Mouse (Mus musculus): Measurements from ENCODE around the gene Lilra6.

- peak in 2 of 3 experiments; percentile 20 to 53; a peak in 3 of 6 replicates for TF ChIP-seq CTCF (IDR thresholded peaks at IDR 0.05 in 2 of 3, conservative IDR thresholded peaks at IDR 0.05 in 1 of 3; ENCODE audit: control insufficient read depth in 1 of 3, insufficient read depth in 1 of 3, low read depth in 2 of 3, low read length in 3 of 3, poor library complexity in 1 of 3, severe bottlenecking in 1 of 3)
- no peak for TF ChIP-seq BHLHE40 (IDR thresholded peaks at IDR 0.05; ENCODE audit: borderline replicate concordance, low read depth, low read length)
- TF ChIP-seq TCF12 (IDR thresholded peaks at IDR 0.05; ENCODE audit: low read depth, low read length), result no peak
- TF ChIP-seq MEF2A (IDR thresholded peaks at IDR 0.05; ENCODE audit: extremely low read depth, insufficient replicate concordance, low read depth, low read length, poor library complexity, severe bottlenecking), result no peak
- TF ChIP-seq ELF1 (IDR thresholded peaks at IDR 0.05; ENCODE audit: low read depth, low read length), result no peak
- TF ChIP-seq USF1 (IDR thresholded peaks at IDR 0.05; ENCODE audit: low read depth, low read length), result no peak
- TF ChIP-seq EP300 (IDR thresholded peaks at IDR 0.05; ENCODE audit: low read depth in 1 of 2, low read length in 2 of 2), result no peak
- TF ChIP-seq TAL1 (IDR thresholded peaks at IDR 0.05; ENCODE audit: low read length), result no peak
- no peak for TF ChIP-seq MAZ (IDR thresholded peaks at IDR 0.05; ENCODE audit: low read depth, low read length)
- no peak for TF ChIP-seq ZNF384 (IDR thresholded peaks at IDR 0.05; ENCODE audit: low read depth, low read length)
Measured at GRCm38 (mm10) chr7:3949159-3949558, 33.9 kb upstream of the Lilra6 start.

Data from MEL (cell line).